Mouse (Mus musculus): ENCODE data around the gene Naip1. TPM values are rescaled to one million over a fixed set of nuclear protein-coding genes. Genes with fewer than 3 reads are reported as not detected.
"Not testable (repeated sequence)": the region's sequence is repeated elsewhere in the genome, so short reads cannot be mapped to it uniquely, and the experiment has no call there.

The Naip1 gene
- polyA plus RNA-seq, 2 experiments: 0.01 TPM; not detected in 1

- H3K27me3 ChIP-seq (ENCODE audit: control insufficient read depth, insufficient read depth, low read length); H3K4me3 ChIP-seq (ENCODE audit: insufficient read depth in 1 of 2, low read depth in 2 of 2, low read length in 2 of 2); H3K9me3 ChIP-seq (ENCODE audit: control insufficient read depth, low read length); H3K4me2 ChIP-seq (ENCODE audit: low read depth); H3K4me1 ChIP-seq (replicated peaks; ENCODE audit: control insufficient read depth in 2 of 2, insufficient read depth in 2 of 2, low read length in 1 of 2); H3K36me3 ChIP-seq (replicated peaks; ENCODE audit: control insufficient read depth, insufficient read depth, low read depth); ATAC-seq (ENCODE audit: insufficient read depth); H3K9ac ChIP-seq (replicated peaks); H3K27ac ChIP-seq: not testable (repeated sequence)
- peak; percentile 45; the same call in 1 of the 2 replicates for TF ChIP-seq CTCF (IDR thresholded peaks at IDR 0.05; ENCODE audit: low read depth)
- 17% methylated on average over 5 of the region's 5 CpGs for WGBS (ENCODE audit: insufficient replicate concordance)
- peak in 1 of 3 experiments; percentile 13 for DNase-seq (ENCODE audit: low read depth in 3 of 3, low spot score in 3 of 3)
These were observed 61.6 kb downstream of the Naip1 start for GRCm38 (mm10) chr13:100391021-100391420.

DNA sequence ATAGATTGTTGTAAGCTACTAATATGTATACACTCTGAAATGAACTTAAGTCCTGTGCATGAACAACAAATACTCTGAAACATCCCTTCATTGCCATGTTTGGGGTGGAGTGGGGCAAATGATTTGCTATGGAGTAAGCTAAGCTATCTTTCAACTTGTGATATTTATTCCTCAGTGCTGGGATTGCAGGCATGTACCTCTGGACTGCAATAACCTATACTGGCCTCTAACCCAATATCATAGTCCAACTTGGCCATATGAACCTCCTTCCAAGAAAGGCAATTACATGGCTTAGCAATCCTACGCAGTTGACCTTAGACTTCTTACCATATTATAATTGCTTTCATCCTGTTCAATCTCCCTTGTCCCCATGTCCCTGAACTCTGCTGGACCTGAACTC, 82.1 kb downstream of the Naip1 start:
- Histone ChIP-seq H3K9me3 (ENCODE audit: control insufficient read depth, low read length) (no peaks in the 10 kb centered on the region), H3K4me1 (replicated peaks; ENCODE audit: control insufficient read depth in 2 of 2, insufficient read depth in 2 of 2, low read length in 1 of 2) (no peaks in the 10 kb centered on the region), H3K4me3 (ENCODE audit: insufficient read depth in 1 of 2, low read depth in 2 of 2, low read length in 2 of 2) (no peak overlapping the region), H3K27ac (no peak overlapping the region), H3K4me2 (ENCODE audit: low read depth) (no peak overlapping the region), H3K27me3 (ENCODE audit: control insufficient read depth, insufficient read depth, low read length) (no peaks in the 10 kb centered on the region), H3K36me3 (replicated peaks; ENCODE audit: control insufficient read depth, insufficient read depth, low read depth) (no peaks in the 10 kb centered on the region), H3K9ac (replicated peaks) (no peak overlapping the region)
- TF ChIP-seq CTCF (IDR thresholded peaks at IDR 0.05; ENCODE audit: low read depth) (no peak), EP300 (IDR thresholded peaks at IDR 0.05; ENCODE audit: low read depth) (no peak)
- ATAC-seq (ENCODE audit: insufficient read depth): no peak
- 75% methylated on average over 1 of the region's 1 CpGs for WGBS (ENCODE audit: insufficient replicate concordance)
- DNase-seq (ENCODE audit: low read depth in 3 of 3, low spot score in 3 of 3): no peak

Other genes with a start within 250 kb of the Naip1 start
- 0.69 and 0.95 TPM in 2 replicates for gene Naip5, start 206.5 kb downstream of the Naip1 start, polyA plus RNA-seq (2012; rRNA removed)
- 0.34 and 0.48 TPM in 2 replicates for gene Naip5, start 206.5 kb downstream of the Naip1 start, polyA plus RNA-seq (2014; fragmentation: Nextera tagmentation; extraction: Ambion mirVana)
- gene Naip6, start 135.2 kb downstream of the Naip1 start, polyA plus RNA-seq (2012; rRNA removed): 0.76 and 0.77 TPM in 2 replicates
- 0.28 and 0.44 TPM in 2 replicates for gene Naip6, start 135.2 kb downstream of the Naip1 start, polyA plus RNA-seq (2014; fragmentation: Nextera tagmentation; extraction: Ambion mirVana)
- 18.5 and 26.3 TPM in 2 replicates for gene Gtf2h2, start 39.7 kb upstream of the Naip1 start, polyA plus RNA-seq (2012; rRNA removed)
- gene Gtf2h2, start 39.7 kb upstream of the Naip1 start, polyA plus RNA-seq (2014; fragmentation: Nextera tagmentation; extraction: Ambion mirVana): 25.1 and 28.2 TPM in 2 replicates
- 2.1 and 2.4 TPM in 2 replicates for gene Ocln, start 99.8 kb upstream of the Naip1 start, polyA plus RNA-seq (2012; rRNA removed)
- gene Ocln, start 99.8 kb upstream of the Naip1 start, polyA plus RNA-seq (2014; fragmentation: Nextera tagmentation; extraction: Ambion mirVana): 4.8 and 5.9 TPM in 2 replicates
- 3.0 and 4.0 TPM in 2 replicates for gene Marveld2, start 164.1 kb upstream of the Naip1 start, polyA plus RNA-seq (2012; rRNA removed)
- gene Marveld2, start 164.1 kb upstream of the Naip1 start, polyA plus RNA-seq (2014; fragmentation: Nextera tagmentation; extraction: Ambion mirVana): 5.9 and 6.5 TPM in 2 replicates
- 74.2 and 111 TPM in 2 replicates for gene Ak6, start 198.1 kb upstream of the Naip1 start, polyA plus RNA-seq (2012; rRNA removed)
- 183 and 191 TPM in 2 replicates for gene Ak6, start 198.1 kb upstream of the Naip1 start, polyA plus RNA-seq (2014; fragmentation: Nextera tagmentation; extraction: Ambion mirVana)
- gene Rad17, start 198.2 kb upstream of the Naip1 start, polyA plus RNA-seq (2012; rRNA removed): 4.9 and 8.5 TPM in 2 replicates
- gene Rad17, start 198.2 kb upstream of the Naip1 start, polyA plus RNA-seq (2014; fragmentation: Nextera tagmentation; extraction: Ambion mirVana): 13.6 TPM in 2 replicates
- gene Taf9, start 198.7 kb upstream of the Naip1 start, polyA plus RNA-seq (2012; rRNA removed): 5.5 and 10.0 TPM in 2 replicates
- gene Taf9, start 198.7 kb upstream of the Naip1 start, polyA plus RNA-seq (2014; fragmentation: Nextera tagmentation; extraction: Ambion mirVana): 18.0 and 20.8 TPM in 2 replicates
- 1.8 and 3.7 TPM in 2 replicates for gene Ccdc125, start 216.8 kb upstream of the Naip1 start, polyA plus RNA-seq (2012; rRNA removed)
- gene Ccdc125, start 216.8 kb upstream of the Naip1 start, polyA plus RNA-seq (2014; fragmentation: Nextera tagmentation; extraction: Ambion mirVana): 3.4 and 4.2 TPM in 2 replicates

Measured in liver, embryonic 14.5 days (tissue).